Mouse (Mus musculus): ENCODE measurements at regions not wholly inside any gene's neighbourhood (a gene's known extent, or its start where the extent isn't known, plus 50 kb on each side); places are given as distances from the start of the nearest gene placed in this dataset.

GRCm38 (mm10) chr3:148186704-148187103 lies 803.7 kb downstream of the Adgrl2 start:
- TF ChIP-seq GATA1 (IDR thresholded peaks at IDR 0.05; ENCODE audit: borderline replicate concordance, low read length) (no peak), FLI1 (IDR thresholded peaks at IDR 0.05; ENCODE audit: low read length) (no peak)

Measured in megakaryocyte, embryonic 14.5 days (primary cell).